Mouse (Mus musculus): Measurements from ENCODE around the gene Carmil1. TPM values are rescaled to one million over a fixed set of nuclear protein-coding genes. Genes with fewer than 3 reads are reported as not detected.
A peak's percentile ranks its signal among the peaks of the same experiment; 100 is the strongest.

Gene Carmil1
- polyA plus RNA-seq, 1 experiment from 2014 or later: 39.9 TPM

- H3K4me3 ChIP-seq (replicated peaks): no peak overlapping the region
- H3K9me3 ChIP-seq (replicated peaks): no peaks in the 10 kb centered on the region
- H3K9ac ChIP-seq (replicated peaks): no peak overlapping the region
- no peaks in the 10 kb centered on the region; the same call in 1 of the 2 replicates for H3K4me1 ChIP-seq
- no peak overlapping the region for H3K4me2 ChIP-seq
- no peaks in the 10 kb centered on the region for H3K27me3 ChIP-seq (replicated peaks)
- 85% methylated on average over 4 of the region's 4 CpGs for WGBS
- H3K27ac ChIP-seq (replicated peaks): no peak overlapping the region
- no peak for ATAC-seq (ENCODE audit: low FRiP score)
- H3K36me3 ChIP-seq: peaks cover 5% of the 10 kb centered on the region; the same call in 1 of the 2 replicates
Observed at GRCm38 (mm10) chr13:24159972-24160371, 120.6 kb downstream of the Carmil1 start.

DNA sequence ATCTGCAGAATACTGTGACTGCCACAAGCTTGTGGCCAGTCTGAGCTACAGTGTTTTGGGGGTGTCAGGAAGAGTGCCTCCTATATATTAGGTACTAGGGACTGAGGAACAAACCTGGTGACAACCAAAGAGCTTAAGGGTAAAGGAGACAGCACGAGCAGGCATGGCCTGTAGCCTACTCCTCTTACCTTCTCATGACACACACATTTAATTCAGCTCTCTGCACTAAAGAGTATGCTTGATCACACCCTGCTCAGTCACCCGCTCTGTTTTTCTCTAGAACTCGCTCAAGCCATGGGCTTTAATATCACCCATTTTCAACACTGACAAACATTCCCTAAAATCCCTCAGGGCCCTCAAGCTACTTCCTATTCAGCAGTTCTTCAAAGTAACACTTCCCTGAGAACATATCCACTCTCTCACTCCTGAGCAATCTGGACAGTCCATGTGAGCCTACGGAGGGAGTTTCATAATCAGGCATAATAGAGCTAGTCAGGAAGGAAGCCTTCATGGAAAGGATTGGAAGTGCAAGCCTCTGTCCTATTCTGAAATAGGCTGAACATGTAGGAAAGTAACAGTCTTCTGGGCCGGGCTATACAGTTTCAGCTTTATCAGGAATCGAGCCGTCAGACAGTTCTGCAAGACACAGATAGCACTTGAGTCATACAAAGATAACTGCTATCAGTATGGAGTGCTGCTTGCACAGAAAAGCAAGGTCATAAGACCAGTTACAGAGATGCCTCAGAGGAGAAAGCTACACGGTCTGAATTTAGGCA is 121.2 kb downstream of the Carmil1 start:
- Histone ChIP-seq H3K4me1 (no peaks in the 10 kb centered on the region; the same call in 1 of the 2 replicates), H3K4me3 (replicated peaks) (no peak overlapping the region), H3K27me3 (replicated peaks) (no peaks in the 10 kb centered on the region), H3K36me3 (0 out of 2 replicates have a peak, but pooled peaks cover under 1% of the 10 kb centered on the region), H3K27ac (replicated peaks) (no peak overlapping the region), H3K4me2 (no peak overlapping the region), H3K9me3 (replicated peaks) (no peaks in the 10 kb centered on the region), H3K9ac (replicated peaks) (no peak overlapping the region)
- no peak for ATAC-seq (ENCODE audit: low FRiP score)
- 92% methylated on average over 8 of the region's 8 CpGs for WGBS

DNA sequence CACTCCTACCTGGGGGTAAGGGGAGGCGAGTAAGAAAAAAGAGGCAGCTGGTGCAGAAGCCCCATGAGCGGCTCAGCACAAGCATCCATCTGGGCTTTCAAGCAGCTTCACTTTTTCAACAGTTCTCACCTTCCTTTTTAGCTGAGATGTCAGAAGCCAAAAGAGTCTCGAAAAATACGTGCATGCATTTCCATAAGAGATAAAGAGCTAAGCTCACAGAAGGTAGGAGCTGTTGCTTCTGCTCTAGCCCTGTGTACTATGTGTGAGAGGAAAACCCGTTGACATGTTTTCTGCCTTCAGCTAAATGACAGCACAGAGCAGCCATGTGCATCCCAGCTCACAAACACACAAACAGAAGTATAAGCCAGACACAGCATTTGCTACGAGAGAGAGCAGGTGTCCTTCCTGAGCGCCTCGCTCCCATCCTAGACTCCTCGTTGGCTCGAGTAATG is 123.0 kb downstream of the Carmil1 start:
- no peak overlapping the region for H3K9ac ChIP-seq (replicated peaks)
- H3K27me3 ChIP-seq (replicated peaks): no peaks in the 10 kb centered on the region
- ATAC-seq (ENCODE audit: low FRiP score): no peak
- H3K36me3 ChIP-seq: no peaks in the 10 kb centered on the region
- no peak overlapping the region for H3K27ac ChIP-seq (replicated peaks)
- no peaks in the 10 kb centered on the region for H3K9me3 ChIP-seq (replicated peaks)
- peaks cover 7% of the 10 kb centered on the region for H3K4me1 ChIP-seq
- 83% methylated on average over 10 of the region's 10 CpGs for WGBS
- no peak overlapping the region for H3K4me2 ChIP-seq
- no peak overlapping the region for H3K4me3 ChIP-seq (replicated peaks)

- no peak overlapping the region for H3K4me2 ChIP-seq
- WGBS: 39% methylated on average over 6 of the region's 6 CpGs
- H3K36me3 ChIP-seq: no peaks in the 10 kb centered on the region
- H3K27ac ChIP-seq (replicated peaks): no peak overlapping the region
- no peak for ATAC-seq (ENCODE audit: low FRiP score)
- H3K4me3 ChIP-seq (replicated peaks): no peak overlapping the region
- H3K4me1 ChIP-seq: peaks cover 18% of the 10 kb centered on the region
- H3K27me3 ChIP-seq (replicated peaks): no peaks in the 10 kb centered on the region
- H3K9me3 ChIP-seq (replicated peaks): no peaks in the 10 kb centered on the region
- H3K9ac ChIP-seq (replicated peaks): no peak overlapping the region
Observed at GRCm38 (mm10) chr13:24155190-24155589, 125.4 kb downstream of the Carmil1 start.

DNA sequence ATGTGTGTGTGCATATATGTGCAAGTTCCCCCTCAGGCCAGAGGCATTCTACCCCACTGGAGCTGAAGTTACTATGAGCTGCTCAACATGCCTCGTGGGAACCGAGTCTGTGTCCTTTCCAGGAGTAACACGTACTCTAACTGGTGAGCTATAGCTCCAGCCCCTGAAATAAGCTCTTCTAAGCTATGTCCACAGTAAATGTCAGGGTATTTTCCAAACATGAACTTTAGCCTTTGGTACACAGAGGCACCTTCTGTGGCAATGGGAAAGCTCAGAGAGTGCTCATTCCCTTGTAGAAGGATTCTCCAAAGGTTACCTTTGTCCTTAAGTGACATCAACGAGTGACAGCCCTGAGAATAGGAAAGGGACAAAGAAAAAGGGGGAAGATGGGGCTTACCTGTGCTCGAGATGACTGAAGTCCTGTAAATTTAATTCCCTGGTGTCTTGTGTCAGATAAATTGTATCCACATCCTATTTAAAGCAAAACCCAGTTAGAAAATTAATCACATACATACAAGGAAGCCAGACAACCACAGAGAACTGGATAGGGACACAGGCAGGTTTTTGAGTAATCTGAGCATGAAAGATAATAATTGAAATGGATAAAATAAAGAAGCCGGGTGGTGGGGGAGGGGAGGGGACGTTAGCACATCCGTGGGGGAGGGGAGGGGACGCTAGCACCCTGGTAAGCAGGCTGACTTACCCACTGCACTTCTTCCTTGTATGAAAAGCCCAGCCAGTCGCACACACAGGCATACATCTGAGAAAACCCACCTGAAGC is 126.1 kb downstream of the Carmil1 start:
- no peak for ATAC-seq (ENCODE audit: low FRiP score)
- Histone ChIP-seq H3K9me3 (replicated peaks) (no peaks in the 10 kb centered on the region), H3K36me3 (no peaks in the 10 kb centered on the region), H3K4me2 (no peak overlapping the region), H3K27me3 (replicated peaks) (no peaks in the 10 kb centered on the region), H3K4me1 (peaks cover 18% of the 10 kb centered on the region), H3K27ac (replicated peaks) (no peak overlapping the region), H3K9ac (replicated peaks) (no peak overlapping the region), H3K4me3 (replicated peaks) (no peak overlapping the region)
- WGBS: 60% methylated on average over 10 of the region's 10 CpGs

DNA sequence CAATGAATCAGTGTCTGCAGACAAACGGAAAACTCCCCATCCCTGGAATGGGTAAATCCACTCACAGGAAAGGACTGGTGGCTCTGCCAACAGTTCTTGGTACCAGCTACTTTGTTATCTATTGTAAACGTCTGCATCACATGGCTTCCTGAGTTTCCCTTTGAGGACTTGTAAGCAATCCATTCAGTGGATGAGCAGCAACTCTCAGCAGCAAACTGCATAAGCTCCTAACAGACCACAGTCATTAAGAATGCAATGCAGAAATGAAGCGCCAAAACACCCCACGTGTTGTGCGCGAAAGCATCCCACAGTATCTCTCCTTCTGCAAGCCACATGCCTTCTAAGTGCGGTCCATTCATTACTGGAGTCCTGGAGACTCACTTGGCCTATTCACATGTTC is 128.0 kb downstream of the Carmil1 start:
- Histone ChIP-seq H3K9ac (replicated peaks) (no peak overlapping the region), H3K27ac (replicated peaks) (no peak overlapping the region), H3K4me1 (peaks cover 18% of the 10 kb centered on the region), H3K27me3 (replicated peaks) (no peaks in the 10 kb centered on the region), H3K4me2 (no peak overlapping the region), H3K4me3 (replicated peaks) (no peak overlapping the region), H3K9me3 (replicated peaks) (no peaks in the 10 kb centered on the region), H3K36me3 (no peaks in the 10 kb centered on the region)
- peak; percentile 43 for ATAC-seq (ENCODE audit: low FRiP score)
- 53% methylated on average over 7 of the region's 7 CpGs for WGBS

GRCm38 (mm10) chr13:24151335-24151734 is 129.3 kb downstream of the Carmil1 start:
- H3K27ac ChIP-seq (replicated peaks): no peak overlapping the region
- H3K36me3 ChIP-seq: 0 out of 2 replicates have a peak, but pooled peaks cover 4% of the 10 kb centered on the region
- 20% methylated on average over 6 of the region's 6 CpGs for WGBS
- no peak overlapping the region for H3K4me2 ChIP-seq
- H3K9me3 ChIP-seq (replicated peaks): no peaks in the 10 kb centered on the region
- no peak overlapping the region for H3K4me3 ChIP-seq (replicated peaks)
- H3K4me1 ChIP-seq: peaks cover 18% of the 10 kb centered on the region
- H3K9ac ChIP-seq (replicated peaks): no peak overlapping the region
- H3K27me3 ChIP-seq (replicated peaks): no peaks in the 10 kb centered on the region
- peak; percentile 13; the same call in 1 of the 2 replicates for ATAC-seq (ENCODE audit: low FRiP score)

GRCm38 (mm10) chr13:24148549-24148948 is 132.0 kb downstream of the Carmil1 start:
- no peaks in the 10 kb centered on the region for H3K27me3 ChIP-seq (replicated peaks)
- H3K4me1 ChIP-seq: peaks cover 18% of the 10 kb centered on the region; the same call in 1 of the 2 replicates
- 0 out of 2 replicates have a peak, but pooled peaks cover 4% of the 10 kb centered on the region for H3K36me3 ChIP-seq
- no peak overlapping the region for H3K27ac ChIP-seq (replicated peaks)
- WGBS: 75% methylated on average over 1 of the region's 1 CpGs
- H3K9me3 ChIP-seq (replicated peaks): no peaks in the 10 kb centered on the region
- no peak overlapping the region for H3K4me2 ChIP-seq
- ATAC-seq (ENCODE audit: low FRiP score): no peak
- no peak overlapping the region for H3K4me3 ChIP-seq (replicated peaks)
- no peak overlapping the region for H3K9ac ChIP-seq (replicated peaks)

GRCm38 (mm10) chr13:24147006-24147405 is 133.6 kb downstream of the Carmil1 start:
- WGBS: 59% methylated on average over 3 of the region's 3 CpGs
- H3K4me1 ChIP-seq: peaks cover 8% of the 10 kb centered on the region; the same call in 1 of the 2 replicates
- H3K9ac ChIP-seq (replicated peaks): no peak overlapping the region

GRCm38 (mm10) chr13:24146541-24146940 is 134.1 kb downstream of the Carmil1 start:
- Histone ChIP-seq H3K9me3 (replicated peaks) (no peaks in the 10 kb centered on the region), H3K36me3 (0 out of 2 replicates have a peak, but pooled peaks cover 4% of the 10 kb centered on the region), H3K9ac (replicated peaks) (no peak overlapping the region), H3K27ac (replicated peaks) (no peak overlapping the region), H3K4me3 (replicated peaks) (no peak overlapping the region), H3K4me1 (peaks cover 3% of the 10 kb centered on the region; the same call in 1 of the 2 replicates), H3K27me3 (replicated peaks) (no peaks in the 10 kb centered on the region), H3K4me2 (no peak overlapping the region)
- ATAC-seq (ENCODE audit: low FRiP score): no peak
- WGBS: 95% methylated on average over 5 of the region's 5 CpGs

More at GRCm38 (mm10) chr13:24147006-24147405, 133.6 kb downstream of the Carmil1 start:
- no peak overlapping the region for H3K27ac ChIP-seq (replicated peaks)
- no peaks in the 10 kb centered on the region for H3K27me3 ChIP-seq (replicated peaks)
- H3K4me3 ChIP-seq (replicated peaks): no peak overlapping the region
- H3K36me3 ChIP-seq: 0 out of 2 replicates have a peak, but pooled peaks cover 4% of the 10 kb centered on the region
- H3K4me2 ChIP-seq: no peak overlapping the region
- no peak for ATAC-seq (ENCODE audit: low FRiP score)
- H3K9me3 ChIP-seq (replicated peaks): no peaks in the 10 kb centered on the region

DNA sequence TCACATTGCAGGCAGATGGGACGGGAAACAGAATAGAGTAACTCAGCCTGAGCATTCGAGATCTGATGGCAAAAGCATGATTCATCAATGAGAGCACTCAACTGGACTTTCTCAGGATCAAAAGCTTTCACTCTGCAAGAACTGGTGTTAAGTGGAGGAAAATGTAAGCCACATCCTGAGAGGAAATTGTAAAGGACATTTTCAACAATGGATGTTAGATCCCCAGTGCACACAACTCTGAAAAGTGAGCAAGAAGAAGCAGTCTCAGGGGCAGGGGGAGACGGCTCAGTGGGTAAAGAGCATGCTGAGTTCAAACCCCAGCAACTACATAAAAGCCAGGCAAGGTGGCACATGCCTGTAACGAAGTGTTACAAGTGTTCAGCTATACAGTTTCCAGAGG is 135.7 kb downstream of the Carmil1 start:
- H3K27ac ChIP-seq (replicated peaks): no peak overlapping the region
- no peak overlapping the region for H3K9ac ChIP-seq (replicated peaks)
- H3K27me3 ChIP-seq (replicated peaks): no peaks in the 10 kb centered on the region
- no peaks in the 10 kb centered on the region for H3K9me3 ChIP-seq (replicated peaks)
- no peak overlapping the region for H3K4me3 ChIP-seq (replicated peaks)
- 0 out of 2 replicates have a peak, but pooled peaks cover 4% of the 10 kb centered on the region for H3K36me3 ChIP-seq
- no peaks in the 10 kb centered on the region for H3K4me1 ChIP-seq
- ATAC-seq (ENCODE audit: low FRiP score): no peak
- no peak overlapping the region for H3K4me2 ChIP-seq
- WGBS: 68% methylated on average over 4 of the region's 4 CpGs
